Mouse (Mus musculus) heart, postnatal 0 days (tissue): Measurements from ENCODE around the gene Gm14862. TPM values are rescaled to one million over a fixed set of nuclear protein-coding genes. Genes with fewer than 3 reads are reported as not detected.
"Not testable (repeated sequence)": the region's sequence is repeated elsewhere in the genome, so short reads cannot be mapped to it uniquely, and the experiment has no call there.

Source experiments
- ATAC-seq: fragments of 200-750 bp; cut with Nextera tagmentation; 2 replicates; pipeline ENCODE4 v1.8.0; 2017; ENCODE audit warnings: low read depth, moderate number of reproducible peaks, moderate library complexity; ENCODE audit not compliant: insufficient read depth
- DNase-seq: peaks from one replicate; pipeline ENCODE4 v3.0.0-alpha.2; 2016; ENCODE audit warnings: low spot score
- H3K27ac ChIP-seq: fragments of 300-500 bp; sonication (generic); 2 replicates; pipeline ENCODE4 v1.5.1; 2014; ENCODE audit warnings: low read depth, mild to moderate bottlenecking
- H3K27me3 ChIP-seq: fragments of 300-500 bp; sonication (generic); 2 replicates; pipeline ENCODE4 v1.6.1; 2014; ENCODE audit warnings: low read length, mixed read lengths; ENCODE audit not compliant: control insufficient read depth, insufficient read depth
- H3K36me3 ChIP-seq: fragments of 300-500 bp; sonication (generic); replicated peaks from 2 replicates; pipeline ENCODE4 v1.6.1; 2014; ENCODE audit warnings: low read length, mixed read lengths; ENCODE audit not compliant: control insufficient read depth, insufficient read depth
- H3K4me1 ChIP-seq: fragments of 300-500 bp; sonication (generic); 2 replicates; pipeline ENCODE4 v1.6.1; 2014; ENCODE audit warnings: antibody characterized with exemption; ENCODE audit not compliant: control insufficient read depth, insufficient read depth
- H3K4me2 ChIP-seq: fragments of 300-500 bp; sonication (generic); 2 replicates; pipeline ENCODE4 v1.6.1; 2014; ENCODE audit warnings: low read depth, mild to moderate bottlenecking, low read length, moderate library complexity
- H3K4me3 ChIP-seq: fragments of 300-500 bp; sonication (generic); 2 replicates; pipeline ENCODE4 v1.5.1; 2014; ENCODE audit warnings: low read depth, low read length
- H3K9ac ChIP-seq: fragments of 300-500 bp; sonication (generic); replicated peaks from 2 replicates; pipeline ENCODE4 v1.6.1; 2014; ENCODE audit warnings: low read depth, low read length, mixed read lengths
- H3K9me3 ChIP-seq: fragments of 300-500 bp; sonication (generic); replicated peaks from 2 replicates; pipeline ENCODE4 v1.6.1; 2016; ENCODE audit warnings: low read length; ENCODE audit not compliant: control insufficient read depth
- CTCF ChIP-seq: IDR thresholded peaks from 2 replicates; pipeline ENCODE4 v1.5.1; 2016; ENCODE audit warnings: antibody characterized with exemption, control low read depth, low read depth
- EP300 ChIP-seq: IDR thresholded peaks from 2 replicates; pipeline ENCODE4 v1.6.1; 2016; ENCODE audit warnings: antibody characterized with exemption, low read depth
- WGBS: fragments of 180-500 bp; shearing (Covaris S2); extraction: QIAGEN DNeasy Blood & Tissue Kit; methylation state at CpG from one replicate; pipeline ENCODE4 v1.1.7; 2014; 5-methylcytosine and 5-hydroxymethylcytosine counted together
- polyA plus RNA-seq: library from polyadenylated mRNA; unstranded; fragments of >200 nt; fragmentation: Nextera tagmentation; extraction: Ambion mirVana; gene quantifications from 2 replicates; pipeline ENCODE4 v1.2.1, GENCODE M21; 2015
- total RNA-seq: library from RNA; depleted of rRNA; stranded (reverse); fragments of >200 nt; gene quantifications from 2 replicates; pipeline ENCODE4 v1.2.3, GENCODE M21; 2014; ENCODE audit warnings: low replicate concordance; rRNA removed

Gm14862 gene
- not detected in 2 replicates for total RNA-seq
- polyA plus RNA-seq: not detected in 2 replicates

- Histone ChIP-seq H3K4me2 (no peak within 1 kb of the TSS), H3K4me1 (no peaks in the 10 kb centered on the region), H3K27ac (no peak within 1 kb of the TSS), H3K9me3 (no peaks in the 10 kb centered on the region), H3K27me3 (no peaks in the 10 kb centered on the region), H3K9ac (no peak within 1 kb of the TSS), H3K4me3 (no peak within 1 kb of the TSS), H3K36me3 (no peaks in the 10 kb centered on the region)
- DNase-seq (no peak), ATAC-seq (no peak)
- TF ChIP-seq CTCF (no peak), EP300 (no peak)
- WGBS: 63% methylated on average over 5 of the region's 5 CpGs
These were observed at the start of gene Gm14862 for GRCm38 (mm10) chrX:9256766-9257165. Gm14862 (minus strand) TSS chrX:9256899.

- WGBS: 33% methylated on average over 1 of the region's 1 CpGs
- no peak for ATAC-seq
- TF ChIP-seq CTCF (no peak), EP300 (no peak)
These were observed 46.8 kb upstream of the Gm14862 start for GRCm38 (mm10) chrX:9303455-9303854.

GRCm38 (mm10) chrX:9302791-9303190, 46.1 kb upstream of the Gm14862 start:
- no peak for TF ChIP-seq EP300
- TF ChIP-seq CTCF: no peak
- 75% methylated on average over 5 of the region's 5 CpGs for WGBS
- H3K9ac ChIP-seq: no peak overlapping the region
- no peaks in the 10 kb centered on the region for H3K36me3 ChIP-seq
- no peak overlapping the region for H3K4me2 ChIP-seq
- no peaks in the 10 kb centered on the region for H3K27me3 ChIP-seq
- DNase-seq (no peak), ATAC-seq (no peak)
- no peaks in the 10 kb centered on the region for H3K9me3 ChIP-seq
- no peaks in the 10 kb centered on the region for H3K4me1 ChIP-seq
- H3K27ac ChIP-seq: no peak overlapping the region
- H3K4me3 ChIP-seq: no peak overlapping the region

More at GRCm38 (mm10) chrX:9303455-9303854, 46.8 kb upstream of the Gm14862 start:
- Histone ChIP-seq H3K9me3 (no peaks in the 10 kb centered on the region), H3K27me3 (no peaks in the 10 kb centered on the region), H3K4me3 (no peak overlapping the region), H3K36me3 (no peaks in the 10 kb centered on the region), H3K4me2 (no peak overlapping the region), H3K9ac (no peak overlapping the region), H3K27ac (no peak overlapping the region), H3K4me1 (no peaks in the 10 kb centered on the region)
- no peak for DNase-seq

GRCm38 (mm10) chrX:9298413-9298864, 41.7 kb upstream of the Gm14862 start:
- no peak for ATAC-seq
- H3K4me3 ChIP-seq: no peak overlapping the region
- H3K9me3 ChIP-seq: no peaks in the 10 kb centered on the region
- H3K4me1 ChIP-seq: no peaks in the 10 kb centered on the region
- H3K27ac ChIP-seq: no peak overlapping the region
- 80% methylated on average over 5 of the region's 5 CpGs for WGBS
- H3K36me3 ChIP-seq: no peaks in the 10 kb centered on the region
- no peaks in the 10 kb centered on the region for H3K27me3 ChIP-seq
- no peak overlapping the region for H3K4me2 ChIP-seq
- TF ChIP-seq EP300 (no peak), CTCF (no peak)
- no peak for DNase-seq
- H3K9ac ChIP-seq: no peak overlapping the region

GRCm38 (mm10) chrX:9293140-9293829, 36.6 kb upstream of the Gm14862 start:
- H3K27me3 ChIP-seq, H3K4me2 ChIP-seq: not testable (repeated sequence)
- 79% methylated on average over 3 of the region's 4 CpGs for WGBS

GRCm38 (mm10) chrX:9283464-9283863, 26.8 kb upstream of the Gm14862 start, which contains the start of gene H2al1m:
H2al1m (plus strand) TSS chrX:9283764.
- WGBS: no CpG with 5 or more reads among the region's 1 CpGs
- DNase-seq, H3K9me3 ChIP-seq: not testable (repeated sequence)

More at GRCm38 (mm10) chrX:9293140-9293829, 36.6 kb upstream of the Gm14862 start:
- not testable (repeated sequence) for H3K9ac ChIP-seq, H3K9me3 ChIP-seq, H3K36me3 ChIP-seq, H3K4me1 ChIP-seq, ATAC-seq, H3K27ac ChIP-seq, DNase-seq, H3K4me3 ChIP-seq

More at GRCm38 (mm10) chrX:9283464-9283863, 26.8 kb upstream of the Gm14862 start, which contains the start of gene H2al1m:
- not testable (repeated sequence) for H3K4me2 ChIP-seq, H3K36me3 ChIP-seq, ATAC-seq, H3K4me1 ChIP-seq, H3K4me3 ChIP-seq, H3K27ac ChIP-seq, H3K9ac ChIP-seq, H3K27me3 ChIP-seq
